Mouse (Mus musculus) erythroblast, adult 5-6 weeks (primary cell): Measurements from ENCODE around the gene Dmkn. TPM values are rescaled to one million over a fixed set of nuclear protein-coding genes. Genes with fewer than 3 reads are reported as not detected.

Source experiments
- ATAC-seq: replicated peaks from 2 replicates; pipeline ENCODE4 v1.8.0; 2016; ENCODE audit warnings: moderate number of reproducible peaks, mild to moderate bottlenecking, moderate TSS enrichment, inconsistent platforms; ENCODE audit not compliant: poor library complexity, low FRiP score, severe bottlenecking
- total RNA-seq, 2 experiments: library from RNA; stranded (forward) in 1 of 2; stranded (reverse) in 1 of 2; fragments of 150-400 nt in 1 of 2; fragments of 200-764, 138-1000 nt in 1 of 2; gene quantifications; 2 replicates each; pipeline versions ENCODE4 v1.2.3 to v1.2.4; 2015 to 2017; ENCODE audit warnings: low replicate concordance in 2 of 2

Dmkn gene
- total RNA-seq, 2 experiments from 2014 or later: 5.3 to 29.0 TPM

DNA sequence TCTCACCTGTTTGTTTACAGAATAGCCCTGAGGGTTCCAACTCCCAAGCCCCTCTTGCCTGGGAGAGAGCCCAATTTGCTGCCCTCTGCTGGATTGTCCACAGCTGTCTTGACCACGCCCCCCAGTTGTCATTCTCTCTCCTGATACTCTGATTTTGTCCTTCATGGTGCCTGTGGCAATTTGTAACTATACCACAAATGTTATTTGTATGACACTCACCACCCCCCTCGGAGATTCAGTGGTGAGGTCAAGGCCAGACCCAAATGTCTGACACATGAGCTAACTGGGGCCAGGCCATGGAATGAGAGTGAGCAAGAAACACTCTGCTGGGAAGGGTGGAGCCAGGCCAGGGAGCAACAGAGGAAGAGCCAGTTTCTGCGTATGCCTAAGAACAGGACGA is 4.7 kb upstream of the Dmkn start:
- ATAC-seq: no peak

DNA sequence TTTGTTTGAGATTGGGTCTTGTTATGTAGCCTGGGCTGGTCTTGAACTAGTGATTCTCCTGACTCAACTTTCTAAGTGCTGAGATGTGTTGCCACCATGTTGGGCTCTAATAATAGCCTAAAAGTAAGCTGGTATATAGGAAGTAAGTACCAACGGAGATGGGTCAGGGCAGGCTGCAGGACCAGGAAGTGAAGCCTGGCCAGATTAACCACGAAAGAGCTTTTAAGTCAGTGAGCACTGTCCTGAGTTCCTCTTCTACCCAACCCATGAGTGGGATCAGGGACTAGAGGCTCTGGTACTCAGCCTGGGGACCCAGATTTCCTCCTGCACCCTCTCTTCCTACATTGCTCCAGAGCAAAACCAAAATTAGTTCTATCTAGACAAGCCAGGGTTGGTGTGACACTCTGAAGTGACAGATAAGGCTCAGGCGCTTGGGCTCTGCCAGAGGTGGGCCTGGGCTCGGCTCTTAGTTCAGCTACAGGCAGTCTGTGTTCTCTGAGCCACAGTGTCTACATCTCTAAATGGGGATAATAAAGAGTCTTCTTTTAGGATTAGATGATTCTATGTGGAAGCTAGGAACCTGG is 1.7 kb upstream of the Dmkn start:
- ATAC-seq: no peak

DNA sequence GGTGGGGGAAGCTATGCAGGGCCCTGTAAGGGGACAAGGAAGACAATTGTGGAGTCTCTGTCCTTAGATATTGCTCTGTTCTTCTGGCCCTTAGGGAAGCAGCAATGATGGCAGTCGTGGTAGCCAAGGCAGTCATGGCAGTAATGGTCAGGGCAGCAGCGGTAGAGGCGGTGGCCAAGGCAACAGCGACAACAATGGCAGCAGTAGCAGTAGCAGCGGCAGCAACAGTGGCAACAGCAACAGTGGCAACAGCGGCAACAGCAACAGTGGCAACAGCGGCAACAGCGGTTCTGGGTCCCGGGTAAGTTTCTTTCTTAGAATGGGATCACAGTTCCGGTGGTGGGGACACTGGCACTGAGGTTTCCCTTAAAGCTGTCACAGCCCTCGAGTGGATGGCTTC is 1.6 kb downstream of the Dmkn start:
- no peak for ATAC-seq

DNA sequence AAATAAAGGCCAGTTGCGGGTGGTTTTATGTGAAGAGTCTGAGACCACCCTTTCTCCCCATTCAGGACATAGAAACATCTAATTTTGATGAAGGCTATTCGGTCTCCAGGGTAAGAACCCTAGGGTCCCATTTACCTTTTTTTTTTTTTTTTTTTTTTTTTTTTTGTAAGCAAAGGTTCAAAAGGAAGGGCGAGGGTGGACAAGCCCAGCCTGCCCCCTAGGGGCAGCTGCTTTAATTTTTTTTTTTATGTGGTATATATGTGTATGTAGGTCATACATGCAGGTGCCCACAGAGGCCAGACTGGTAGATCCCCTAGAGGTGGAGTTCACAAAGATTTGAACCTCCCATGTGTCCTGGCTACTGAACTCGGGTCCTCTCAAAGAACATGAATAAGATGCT is 2.9 kb downstream of the Dmkn start:
- no peak for ATAC-seq

DNA sequence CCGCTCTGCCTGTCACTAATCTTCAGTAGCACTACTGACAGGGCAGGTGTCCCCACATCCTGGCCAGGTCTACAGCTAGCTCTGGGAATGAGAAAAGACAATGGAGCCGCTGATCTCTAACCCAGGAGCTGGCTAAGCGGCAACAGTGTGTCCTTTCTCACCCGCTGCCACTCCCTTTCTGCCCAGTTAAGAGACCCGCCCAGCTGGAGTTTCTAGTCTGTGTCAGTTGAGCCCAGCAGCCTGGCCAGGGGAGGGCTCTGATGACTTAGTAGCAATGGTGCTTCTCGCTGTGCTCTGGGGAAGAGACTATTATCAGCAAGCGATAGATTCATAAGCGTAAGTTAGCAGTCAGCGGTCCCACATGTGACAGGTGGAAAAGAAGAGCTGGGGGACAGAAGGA is 5.7 kb downstream of the Dmkn start:
- ATAC-seq: no peak

DNA sequence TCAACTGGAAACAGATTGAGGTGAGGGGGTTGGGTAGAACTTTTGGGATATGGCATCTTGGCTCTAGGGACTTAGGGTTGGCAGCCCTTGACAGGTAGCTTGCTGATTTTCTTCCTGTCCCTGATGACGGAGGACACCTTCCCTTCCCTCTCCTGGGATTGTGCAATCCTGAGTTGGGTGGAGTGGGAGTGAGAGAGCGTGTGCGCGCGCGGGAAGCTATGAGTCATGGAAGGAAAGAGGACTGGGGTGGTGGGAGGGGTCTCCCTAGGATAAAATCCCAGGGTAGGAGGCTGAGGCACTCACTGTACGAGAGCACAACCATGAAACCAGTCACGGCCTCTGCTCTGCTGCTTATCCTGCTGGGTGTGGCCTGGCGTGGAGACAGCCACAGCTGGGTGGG is 12.5 kb downstream of the Dmkn start:
- no peak for ATAC-seq

DNA sequence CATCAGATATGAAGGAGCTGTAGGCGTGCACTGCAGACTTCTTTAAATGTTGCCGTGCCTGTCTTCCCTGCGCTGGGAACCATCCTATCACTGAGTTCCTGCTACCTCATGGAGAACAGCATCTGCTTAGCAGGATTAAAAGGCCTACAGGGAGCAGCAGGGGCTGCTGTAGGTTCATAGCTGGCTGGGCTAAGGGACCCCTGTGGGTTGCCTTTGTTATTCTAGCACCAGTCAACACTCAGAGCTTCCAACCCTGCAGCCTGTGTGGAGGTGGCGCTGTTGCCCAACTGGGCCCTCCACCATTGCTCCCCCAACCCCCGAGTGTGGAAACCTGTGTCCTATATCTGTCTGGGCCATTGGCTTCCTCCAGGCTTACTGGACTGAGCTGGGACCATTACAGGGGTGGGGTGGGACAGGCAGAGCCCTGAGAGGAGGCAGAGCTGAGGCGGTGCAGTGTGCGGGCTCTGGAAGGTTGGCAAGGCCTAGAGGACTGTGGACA is 13.6 kb downstream of the Dmkn start:
- ATAC-seq: no peak

DNA sequence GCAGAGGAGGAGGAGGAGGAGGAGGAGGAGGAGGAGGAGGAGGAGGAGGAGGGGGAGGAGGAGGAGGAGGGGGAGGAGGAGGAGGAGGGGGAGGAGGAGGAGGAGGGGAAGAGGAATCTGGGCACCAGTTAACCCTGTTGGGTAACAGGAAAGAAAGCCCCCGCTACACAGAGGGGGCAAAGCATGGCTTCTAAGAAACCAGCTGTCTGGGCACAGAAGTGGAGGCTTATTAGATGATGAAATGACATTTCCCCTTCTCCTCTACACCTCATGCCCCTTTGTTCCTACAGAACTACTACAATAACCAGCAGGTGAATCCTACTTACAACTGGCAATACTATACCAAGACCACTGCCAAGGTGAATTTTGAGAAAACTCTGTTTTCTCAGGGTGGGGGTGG is 14.4 kb downstream of the Dmkn start:
- ATAC-seq: no peak

DNA sequence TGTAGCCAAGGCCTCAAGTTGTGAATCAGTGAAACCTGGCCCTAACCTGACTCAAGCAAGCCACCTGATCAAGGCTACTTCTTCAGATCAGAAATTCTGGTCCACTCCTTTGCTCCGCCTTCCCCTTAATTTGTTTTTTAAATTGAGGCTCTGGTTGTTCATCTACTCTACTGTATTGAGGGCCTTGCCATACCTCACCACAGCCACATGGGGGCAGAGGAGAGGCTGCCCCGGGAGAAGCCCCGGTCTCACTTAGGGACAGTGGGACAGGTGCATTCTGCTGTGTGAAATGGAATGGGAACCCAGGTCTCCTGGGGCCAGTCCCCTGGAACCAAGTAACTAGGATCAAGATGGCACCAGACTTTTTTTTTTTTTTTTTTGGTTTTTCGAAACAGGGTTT is 18.2 kb downstream of the Dmkn start:
- ATAC-seq: no peak

DNA sequence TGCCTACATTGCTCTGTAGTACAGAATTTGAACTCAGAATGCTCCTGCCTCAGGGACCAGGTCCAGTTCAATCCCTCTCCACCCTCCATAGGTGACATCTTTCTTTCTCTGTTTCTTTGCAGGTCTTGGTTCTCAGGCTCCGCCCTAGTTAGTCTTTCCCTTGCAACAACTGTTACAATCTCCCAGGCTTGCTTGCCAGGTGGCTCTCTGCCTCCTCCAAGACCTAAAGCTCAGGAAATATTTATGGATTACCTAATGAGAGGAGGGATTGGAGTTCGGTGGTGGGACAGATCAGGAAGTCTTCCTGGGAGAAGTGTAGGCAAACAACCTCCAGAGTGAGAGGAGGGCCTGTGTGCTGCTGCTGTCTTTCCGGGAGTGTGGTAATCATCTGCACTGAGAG is 19.1 kb downstream of the Dmkn start:
- no peak for ATAC-seq

DNA sequence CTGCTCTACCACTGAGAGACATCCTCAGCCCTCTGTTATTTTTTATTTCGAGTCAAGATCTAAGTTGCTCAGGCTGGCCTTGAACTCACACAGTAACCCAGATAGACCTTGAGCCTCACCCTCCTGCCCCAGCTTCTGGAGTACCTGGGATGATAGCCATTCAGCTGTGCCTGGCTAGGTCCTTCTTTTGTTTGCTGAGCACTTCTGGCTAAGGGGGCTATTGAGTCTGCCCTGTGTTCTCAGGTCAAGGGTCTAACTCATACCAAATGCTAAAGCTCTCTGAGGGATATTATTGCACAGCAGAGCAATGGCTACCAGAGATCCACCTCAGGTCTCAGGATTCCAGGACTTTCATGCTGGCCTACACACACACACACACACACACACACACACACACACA is 21.6 kb downstream of the Dmkn start:
- no peak for ATAC-seq

DNA sequence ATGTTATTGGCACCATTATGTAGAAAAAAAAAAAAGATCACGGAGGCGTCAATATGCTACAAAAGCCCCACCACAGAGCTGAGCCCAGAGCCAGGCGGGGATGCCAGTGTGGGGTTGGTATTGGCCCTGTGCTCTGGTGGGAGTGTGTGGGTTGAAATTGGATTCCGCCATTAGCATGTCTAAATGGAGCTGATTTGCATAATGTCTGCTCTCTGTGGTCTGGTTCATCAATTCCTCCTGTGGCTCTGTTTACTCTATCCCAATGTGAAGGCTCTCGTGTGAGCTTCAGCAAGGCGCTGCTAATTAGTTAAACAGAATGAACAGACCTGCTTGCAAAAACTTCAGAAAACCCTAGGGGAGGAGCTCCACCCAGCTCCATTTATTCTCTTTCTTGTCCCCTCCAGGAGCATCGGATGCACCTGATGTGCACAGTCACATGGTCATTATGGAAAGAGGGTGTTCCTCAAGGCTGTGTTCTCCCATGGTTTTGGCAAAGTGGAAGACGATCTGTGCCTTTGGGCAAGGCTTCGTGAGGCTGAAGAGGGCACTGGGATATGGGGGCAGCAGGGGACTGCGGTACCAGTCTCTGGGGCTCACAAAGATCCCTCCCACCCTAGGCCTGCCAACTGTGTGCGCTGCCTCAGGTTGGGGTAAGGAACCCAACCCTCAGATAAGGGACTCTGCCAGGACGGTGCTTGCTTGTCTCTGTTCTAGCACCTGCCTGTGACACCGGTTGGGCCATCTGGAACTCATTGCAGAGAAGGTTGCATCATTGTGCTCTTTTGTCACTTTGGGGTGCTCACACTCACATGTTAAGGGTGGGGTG is 22.4 kb downstream of the Dmkn start:
- no peak for ATAC-seq

DNA sequence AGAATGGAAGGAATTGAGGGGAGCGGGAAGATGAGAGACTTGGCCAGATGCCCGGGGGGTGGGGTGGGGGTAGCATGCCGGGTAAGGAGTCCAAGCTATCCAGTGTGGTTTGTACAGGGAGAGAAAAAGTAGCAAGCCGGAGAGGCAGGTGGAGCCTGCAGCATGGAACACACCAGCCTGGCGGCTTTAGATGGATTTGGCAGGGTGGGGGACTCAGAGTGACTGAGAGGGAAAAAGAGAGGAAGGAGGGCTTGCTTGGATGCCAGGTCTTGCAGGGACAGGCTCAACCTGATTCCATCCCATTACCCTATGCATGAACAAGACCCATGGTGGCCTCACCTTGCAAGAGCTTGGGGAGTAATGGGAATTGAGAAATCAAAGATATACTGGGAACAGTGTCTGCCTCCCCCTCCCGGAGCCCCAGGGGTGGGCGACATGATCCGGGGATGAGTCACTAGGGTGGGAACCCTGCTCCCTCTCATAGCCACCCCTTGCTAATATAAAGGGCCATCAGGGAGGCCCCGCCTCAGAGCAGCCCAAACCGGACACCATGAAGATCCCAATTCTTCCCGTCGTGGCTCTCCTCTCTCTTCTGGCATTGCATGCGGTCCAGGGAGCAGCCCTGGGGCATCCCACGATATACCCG is 23.9 kb downstream of the Dmkn start, which contains the start of gene Krtdap:
TSS of gene Krtdap (plus strand) at position 520 of the 646 bp plus-strand sequence.
- no peak for ATAC-seq

DNA sequence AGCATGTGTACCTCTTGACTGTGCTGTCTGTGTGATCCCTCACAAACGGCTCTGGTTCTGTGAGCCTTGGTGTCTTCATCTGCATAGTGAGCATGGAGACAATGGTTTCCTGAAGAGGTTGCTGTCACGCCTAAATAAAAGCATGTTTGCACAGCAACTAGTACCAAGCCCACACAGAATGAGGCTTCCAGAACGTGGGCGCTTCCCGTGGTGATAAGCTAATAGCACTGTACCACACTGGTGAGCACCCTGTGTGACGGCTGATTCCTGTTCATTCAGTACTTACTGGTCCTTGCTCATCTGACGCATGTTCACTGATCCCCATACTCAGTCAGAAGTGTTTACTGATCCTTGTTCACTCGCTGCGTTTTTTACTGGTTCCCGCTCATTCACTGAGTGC is 26.6 kb downstream of the Dmkn start:
- no peak for ATAC-seq

DNA sequence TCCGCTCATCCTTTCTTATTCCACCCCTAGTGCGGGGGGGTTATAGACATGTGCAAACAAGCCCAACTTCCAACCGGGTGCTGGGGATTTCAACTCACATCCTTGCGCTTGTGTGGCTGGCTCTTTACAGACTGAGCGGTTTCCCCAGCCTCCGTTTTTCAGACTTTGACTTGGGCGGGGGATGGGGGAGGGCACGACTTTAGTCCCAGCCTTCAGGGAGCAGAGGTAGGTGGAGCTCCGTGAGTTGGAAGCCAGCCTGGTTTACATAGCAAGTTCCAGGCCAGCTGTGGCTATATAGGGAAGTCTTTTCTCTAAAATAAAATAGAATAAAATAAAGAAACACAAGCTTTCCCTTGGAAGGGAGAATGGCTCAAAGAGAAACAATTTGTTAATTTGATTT is 28.4 kb downstream of the Dmkn start:
- ATAC-seq: no peak

DNA sequence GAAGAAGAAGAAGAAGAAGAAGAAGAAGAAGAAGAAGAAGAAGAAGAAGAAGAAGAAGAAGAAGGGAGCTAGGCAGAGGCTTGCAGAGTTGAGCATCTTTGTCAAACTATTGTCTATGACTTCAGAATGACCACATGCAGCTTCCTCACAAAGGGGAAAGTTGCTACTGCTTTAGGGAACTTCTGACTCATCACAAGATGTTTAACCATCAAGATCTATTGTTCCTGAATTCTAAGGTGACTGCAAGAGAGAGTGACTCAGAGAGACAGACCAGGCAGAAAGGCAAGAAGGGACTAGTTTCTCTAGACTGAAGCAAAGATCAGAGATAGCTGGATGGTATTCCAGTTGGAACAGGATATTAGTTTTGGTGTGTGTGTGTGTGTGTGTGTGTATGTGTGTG is 31.4 kb downstream of the Dmkn start:
- no peak for ATAC-seq

DNA sequence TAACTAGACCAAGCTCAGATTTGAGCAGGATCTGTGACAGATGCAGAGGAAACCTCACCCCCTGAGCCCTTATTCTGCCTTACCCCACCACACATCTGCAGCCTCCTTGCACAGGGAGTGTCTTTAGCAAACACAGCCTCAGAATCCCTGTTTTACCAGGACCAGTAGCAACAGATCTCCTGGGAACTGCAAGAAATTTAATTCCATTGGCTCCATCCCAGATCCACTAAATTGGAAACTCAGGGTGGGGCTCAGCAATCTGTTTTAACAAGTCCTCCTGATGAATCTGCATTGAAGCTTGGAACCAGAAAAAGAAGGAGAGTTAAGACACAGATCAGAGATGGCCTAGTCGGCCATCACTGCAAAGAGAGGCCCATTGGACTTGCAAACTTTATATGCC is 33.2 kb downstream of the Dmkn start:
- ATAC-seq: no peak

DNA sequence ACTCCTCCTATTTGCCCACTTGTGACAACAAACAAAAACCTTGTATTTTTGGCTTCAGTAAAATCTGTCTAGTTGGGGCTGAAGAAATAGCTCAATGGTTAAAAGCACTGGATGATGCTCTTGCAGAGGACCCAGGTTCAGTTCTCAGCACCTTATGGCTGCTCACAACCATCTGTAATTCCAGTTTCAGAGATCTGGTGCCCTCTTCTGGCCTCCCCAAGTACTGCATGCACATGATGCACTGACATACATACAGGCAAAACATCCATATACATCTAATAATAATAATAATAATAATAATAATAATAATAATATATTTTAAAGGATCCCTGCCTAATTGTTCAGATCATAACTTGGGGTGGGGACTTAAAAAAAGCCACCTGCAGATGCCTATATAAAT is 37.1 kb downstream of the Dmkn start:
- ATAC-seq: no peak

DNA sequence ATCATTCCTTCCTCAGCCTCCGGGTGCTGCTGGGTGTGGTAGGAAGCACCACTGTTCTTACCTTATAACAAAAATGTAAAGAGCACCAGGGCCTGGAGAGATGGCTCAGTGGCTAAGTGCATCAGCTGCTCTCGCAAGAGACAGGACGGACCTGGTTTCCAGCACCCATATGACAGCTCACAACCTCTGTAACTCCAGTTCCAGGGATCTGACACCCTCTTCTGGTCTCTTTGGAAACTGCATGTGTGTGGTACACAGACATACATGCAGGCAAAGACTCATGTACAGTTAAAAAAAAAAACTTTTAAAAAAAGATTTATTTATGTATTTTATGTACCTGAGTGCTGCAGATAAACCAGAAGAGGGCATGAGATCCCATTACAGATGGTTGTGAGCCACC is 39.7 kb downstream of the Dmkn start:
- ATAC-seq: no peak

DNA sequence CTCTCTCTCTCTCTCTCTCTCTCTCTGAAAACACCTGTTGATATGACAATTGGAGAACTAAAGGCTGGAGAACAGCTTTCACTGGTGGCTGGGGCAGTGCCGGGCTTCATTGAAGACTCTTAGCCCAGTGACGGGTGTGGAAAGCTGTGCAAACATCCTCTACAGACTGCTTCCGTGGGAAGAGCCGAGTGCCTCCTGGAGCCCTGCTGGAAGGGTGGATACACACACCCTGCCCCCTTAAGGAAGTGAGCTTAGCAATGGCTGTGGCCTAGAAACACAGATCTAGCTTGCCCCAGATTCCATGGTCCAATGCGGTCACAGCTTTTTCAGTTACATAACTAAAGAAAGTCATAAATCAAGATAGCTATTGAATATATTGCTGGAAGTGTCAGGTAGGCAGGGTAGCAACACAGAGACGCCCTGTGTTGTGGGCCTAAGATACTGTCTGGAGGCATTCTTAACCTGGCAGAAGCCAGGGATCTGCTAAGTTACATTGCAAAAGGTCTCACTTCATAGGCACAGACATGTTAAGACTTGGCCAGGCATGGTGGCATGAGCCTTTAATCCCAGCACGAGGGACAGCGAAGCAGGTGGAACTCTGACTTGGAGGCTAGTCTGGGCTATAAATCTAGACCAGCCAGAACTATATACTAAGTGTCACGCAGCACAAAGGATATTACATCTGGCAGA is 40.6 kb downstream of the Dmkn start:
- no peak for ATAC-seq

DNA sequence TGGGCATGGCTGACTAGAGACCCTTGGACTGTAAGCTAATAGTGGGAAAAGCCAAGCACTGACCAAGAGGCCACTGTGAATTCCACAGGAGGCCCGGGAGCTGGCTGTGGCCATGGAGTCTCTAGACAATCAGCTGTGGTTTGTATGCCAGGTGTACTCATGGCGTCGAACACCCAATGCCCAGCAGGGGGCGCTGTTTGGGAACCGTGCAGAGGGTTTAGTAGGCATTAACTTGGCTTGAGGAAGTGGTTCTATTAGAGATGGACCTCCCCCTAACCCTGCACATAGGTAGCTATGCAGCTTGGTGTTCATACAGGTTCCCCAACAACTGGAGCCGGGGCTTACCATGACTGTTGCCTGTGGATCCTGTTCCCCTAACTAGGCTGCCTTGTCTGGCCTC is 42.4 kb downstream of the Dmkn start:
- peak; percentile 46 for ATAC-seq
